Mouse (Mus musculus) midbrain, embryonic 11.5 days (tissue): ENCODE measurements at regions not wholly inside any gene's neighbourhood (a gene's known extent, or its start where the extent isn't known, plus 50 kb on each side); places are given as distances from the start of the nearest gene placed in this dataset.
A peak's percentile ranks its signal among the peaks of the same experiment; 100 is the strongest.

Experiments
- ATAC-seq: fragments of 200-750 bp; cut with Nextera tagmentation; 2 replicates; pipeline ENCODE4 v1.8.0; 2017; ENCODE audit warnings: moderate TSS enrichment, moderate library complexity; ENCODE audit not compliant: low FRiP score
- DNase-seq: peaks from one replicate; pipeline ENCODE4 v3.0.0; 2015; ENCODE audit warnings: low spot score; ENCODE audit errors: missing footprints
- H3K27ac ChIP-seq: fragments of 300-500 bp; sonication (generic); 2 replicates; pipeline ENCODE4 v1.5.1; 2014; ENCODE audit warnings: low read depth, low read length
- H3K27me3 ChIP-seq: fragments of 300-500 bp; sonication (generic); 2 replicates; pipeline ENCODE4 v1.6.1; 2014; ENCODE audit warnings: mild to moderate bottlenecking, low read length, moderate library complexity, mixed read lengths; ENCODE audit not compliant: control insufficient read depth, insufficient read depth
- H3K36me3 ChIP-seq: fragments of 300-500 bp; sonication (generic); 2 replicates; pipeline ENCODE4 v1.6.1; 2014; ENCODE audit warnings: mild to moderate bottlenecking, low read length, moderate library complexity, mixed read lengths; ENCODE audit not compliant: control insufficient read depth, insufficient read depth
- H3K4me1 ChIP-seq: fragments of 300-500 bp; sonication (generic); 2 replicates; pipeline ENCODE4 v1.6.1; 2014; ENCODE audit warnings: low read length; ENCODE audit not compliant: control insufficient read depth, insufficient read depth
- H3K4me2 ChIP-seq: fragments of 300-500 bp; sonication (generic); 2 replicates; pipeline ENCODE4 v1.6.1; 2014; ENCODE audit warnings: mild to moderate bottlenecking, moderate library complexity
- H3K4me3 ChIP-seq: fragments of 300-500 bp; sonication (generic); 2 replicates; pipeline ENCODE4 v1.5.1; 2014; ENCODE audit warnings: low read depth, low read length
- H3K9ac ChIP-seq: fragments of 300-500 bp; sonication (generic); 2 replicates; pipeline ENCODE4 v1.6.1; 2014; ENCODE audit warnings: low read length
- H3K9me3 ChIP-seq: fragments of 300-500 bp; sonication (generic); 2 replicates; pipeline ENCODE4 v1.6.1; 2016; ENCODE audit warnings: low read length; ENCODE audit not compliant: control insufficient read depth
- WGBS: fragments of 180-500 bp; shearing (Covaris S2); extraction: QIAGEN DNeasy Blood & Tissue Kit; methylation state at CpG from one replicate; pipeline ENCODE4 v1.1.7; 2014; 5-methylcytosine and 5-hydroxymethylcytosine counted together

GRCm38 (mm10) chr10:53852091-53852490 lies 101.2 kb upstream of the Fam184a start:
- H3K9ac ChIP-seq, result no peak overlapping the region
- H3K36me3 ChIP-seq, result no peaks in the 10 kb centered on the region
- 81% methylated on average over 1 of the region's 1 CpGs for WGBS
- H3K4me3 ChIP-seq, result no peak overlapping the region
- DNase-seq (no peak), ATAC-seq (no peak)
- H3K4me2 ChIP-seq, result no peak overlapping the region
- no peaks in the 10 kb centered on the region for H3K4me1 ChIP-seq
- no peaks in the 10 kb centered on the region for H3K27me3 ChIP-seq
- no peak overlapping the region for H3K27ac ChIP-seq
- H3K9me3 ChIP-seq, result no peaks in the 10 kb centered on the region

GRCm38 (mm10) chr10:53850568-53850967 lies 99.6 kb upstream of the Fam184a start:
- no peaks in the 10 kb centered on the region for H3K9me3 ChIP-seq
- no peak overlapping the region for H3K9ac ChIP-seq
- no peaks in the 10 kb centered on the region for H3K27me3 ChIP-seq
- ATAC-seq, result no peak
- no peaks in the 10 kb centered on the region for H3K4me1 ChIP-seq
- H3K36me3 ChIP-seq, result no peaks in the 10 kb centered on the region
- no peak overlapping the region for H3K4me2 ChIP-seq
- no peak overlapping the region for H3K4me3 ChIP-seq
- H3K27ac ChIP-seq, result no peak overlapping the region
- WGBS, result 80% methylated on average over 4 of the region's 4 CpGs
- DNase-seq, result no peak

DNA sequence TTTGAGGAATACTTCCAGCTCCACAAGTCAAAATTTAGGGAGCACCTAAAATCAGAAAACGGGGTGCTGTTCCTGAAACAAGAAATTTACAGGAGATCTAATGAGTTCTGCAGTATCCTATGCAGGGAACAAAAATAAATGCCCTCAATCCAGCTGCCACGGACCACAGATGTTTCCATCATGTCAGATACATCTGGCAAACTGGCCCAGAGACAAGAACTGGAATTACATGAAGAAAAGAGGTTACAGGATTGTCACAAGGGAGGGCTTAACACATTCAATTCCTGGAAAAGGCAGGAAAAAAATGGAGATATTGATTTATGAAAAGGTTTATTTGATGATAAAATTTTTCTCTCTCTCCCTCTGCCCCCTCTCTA lies 62.3 kb upstream of the Fam184a start:
- Histone ChIP-seq H3K4me2 (no peak overlapping the region), H3K27me3 (no peaks in the 10 kb centered on the region), H3K9ac (no peak overlapping the region), H3K36me3 (no peaks in the 10 kb centered on the region), H3K9me3 (no peaks in the 10 kb centered on the region), H3K4me1 (no peaks in the 10 kb centered on the region; the same call in 1 of the 2 replicates), H3K4me3 (no peak overlapping the region), H3K27ac (no peak overlapping the region)
- DNase-seq (no peak), ATAC-seq (no peak)
- 83% methylated on average over 2 of the region's 2 CpGs for WGBS

DNA sequence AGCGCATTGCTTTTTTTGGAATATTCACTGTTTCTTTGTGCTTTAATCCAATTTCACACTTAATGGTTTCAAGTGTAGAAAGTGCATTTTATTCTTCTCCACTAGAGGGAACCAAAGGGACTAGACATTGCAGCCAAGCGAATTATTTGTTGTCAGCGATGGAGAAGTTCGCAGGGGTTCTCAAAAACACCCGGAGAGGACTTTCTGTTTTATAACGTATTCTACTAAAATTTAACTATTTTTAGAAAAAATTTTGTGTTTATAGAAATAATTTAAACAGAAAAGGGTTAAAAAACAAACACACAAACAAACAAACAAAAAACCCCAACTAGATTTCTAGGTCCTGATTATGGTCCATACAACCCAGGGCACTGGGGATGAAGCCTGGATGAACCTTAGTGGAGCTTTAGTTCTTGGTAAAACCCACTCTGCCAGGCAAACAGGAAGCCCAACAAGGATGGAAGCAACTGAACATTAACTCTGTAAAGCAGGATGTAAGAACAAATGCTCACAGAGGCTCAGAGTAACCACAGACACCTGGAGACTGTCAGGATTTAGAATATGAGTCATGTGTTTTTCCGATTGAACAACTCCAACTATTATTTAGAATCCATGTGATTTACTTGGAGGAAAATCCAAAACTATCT lies 61.8 kb upstream of the Fam184a start:
- H3K9ac ChIP-seq, result no peak overlapping the region
- H3K27ac ChIP-seq, result no peak overlapping the region
- no peaks in the 10 kb centered on the region; the same call in 1 of the 2 replicates for H3K4me1 ChIP-seq
- H3K36me3 ChIP-seq, result no peaks in the 10 kb centered on the region
- ATAC-seq (peak; percentile 55; the same call in 1 of the 2 replicates), DNase-seq (peak; percentile 89)
- H3K27me3 ChIP-seq, result no peaks in the 10 kb centered on the region
- H3K4me3 ChIP-seq, result no peak overlapping the region
- WGBS, result 43% methylated on average over 7 of the region's 7 CpGs
- no peak overlapping the region for H3K4me2 ChIP-seq
- H3K9me3 ChIP-seq, result no peaks in the 10 kb centered on the region

DNA sequence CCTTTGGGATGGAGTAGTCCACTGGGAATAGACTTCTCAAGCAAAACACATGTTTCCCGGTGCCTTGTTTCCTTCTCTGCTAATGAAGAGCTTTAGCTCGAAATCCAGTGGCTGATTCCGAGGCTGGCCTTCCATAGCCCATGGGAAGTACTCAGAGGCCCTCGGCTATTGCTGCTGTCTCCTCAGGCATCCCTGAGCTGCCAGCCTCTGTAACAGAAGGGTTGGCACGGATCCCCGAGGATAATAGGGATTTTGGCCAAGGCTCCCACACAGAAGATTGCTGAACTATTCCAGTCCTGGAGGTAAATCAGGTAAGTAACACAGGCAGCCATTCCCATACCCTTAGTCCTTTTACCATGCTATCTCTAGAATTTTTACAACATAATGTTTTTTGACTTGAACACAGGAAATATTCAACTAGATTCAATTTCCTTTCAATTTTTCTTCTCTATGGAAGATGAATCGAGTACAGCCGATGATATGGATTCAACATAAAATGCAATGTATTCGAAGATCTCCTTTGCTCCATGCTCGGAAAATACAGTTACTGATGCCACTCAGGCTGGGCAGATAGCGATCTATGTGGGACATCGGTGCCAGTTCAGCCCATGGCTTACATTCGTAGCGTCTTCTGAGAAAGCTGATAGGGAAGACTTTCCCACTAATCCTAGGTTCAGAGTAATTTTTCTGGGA lies 61.1 kb upstream of the Fam184a start:
- Histone ChIP-seq H3K4me3 (no peak overlapping the region), H3K4me1 (no peaks in the 10 kb centered on the region; the same call in 1 of the 2 replicates), H3K36me3 (no peaks in the 10 kb centered on the region), H3K9ac (no peak overlapping the region), H3K27me3 (no peaks in the 10 kb centered on the region), H3K4me2 (no peak overlapping the region), H3K9me3 (no peaks in the 10 kb centered on the region), H3K27ac (no peak overlapping the region)
- DNase-seq (no peak), ATAC-seq (no peak)
- WGBS, result 76% methylated on average over 14 of the region's 14 CpGs

DNA sequence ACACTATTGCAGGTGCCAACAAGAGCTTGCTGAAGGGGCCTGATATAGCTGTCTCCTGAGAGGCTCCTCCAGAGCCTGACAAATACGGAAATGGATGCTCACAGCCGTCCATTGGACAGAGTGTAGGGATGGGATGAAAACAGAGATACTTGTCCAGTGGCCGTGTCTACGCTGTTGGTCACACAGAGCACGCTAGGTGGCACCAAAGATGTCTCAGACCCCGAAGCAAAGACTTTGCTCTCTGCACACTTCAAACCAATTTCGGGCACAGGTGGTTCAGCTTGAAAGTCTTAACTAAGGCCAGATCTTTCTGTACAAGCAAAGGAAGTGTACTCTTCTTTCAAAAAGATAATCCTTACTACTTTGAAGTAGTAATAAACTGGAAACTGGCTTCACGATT lies 55.8 kb upstream of the Fam184a start:
- Histone ChIP-seq H3K4me3 (no peak overlapping the region), H3K9ac (no peak overlapping the region), H3K4me1 (no peaks in the 10 kb centered on the region), H3K36me3 (no peaks in the 10 kb centered on the region), H3K27me3 (no peaks in the 10 kb centered on the region), H3K9me3 (no peaks in the 10 kb centered on the region), H3K4me2 (no peak overlapping the region), H3K27ac (no peak overlapping the region)
- DNase-seq, result no peak
- 64% methylated on average over 8 of the region's 8 CpGs for WGBS
- no peak for ATAC-seq

DNA sequence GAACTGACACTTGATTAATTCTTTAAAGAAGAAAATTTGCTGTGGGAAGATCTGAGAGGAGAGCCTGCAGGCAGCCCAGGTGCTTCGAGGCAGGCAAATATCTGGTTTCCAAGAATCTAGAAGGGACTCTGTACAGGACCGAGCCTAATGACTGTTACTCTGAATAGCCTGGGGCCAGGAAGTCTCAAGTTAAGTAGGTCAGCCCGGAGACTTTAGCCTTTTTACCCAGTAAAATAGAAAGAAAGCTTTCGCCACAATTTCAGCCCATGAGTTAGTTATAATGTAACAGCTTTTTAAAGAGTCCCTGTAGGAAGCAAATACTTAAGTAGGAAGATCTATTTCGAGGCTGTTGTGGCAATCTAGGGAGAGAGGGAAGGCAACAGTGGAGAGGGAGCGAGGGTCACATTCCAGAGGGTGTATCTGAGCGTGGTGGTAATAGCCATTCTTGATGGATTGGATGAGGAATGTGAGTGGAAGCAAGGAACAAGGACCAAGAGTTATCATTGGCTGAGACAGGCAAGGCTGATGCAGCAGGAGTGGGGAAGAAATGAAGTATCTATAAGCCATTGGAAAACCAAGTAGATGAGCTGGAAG lies 50.2 kb upstream of the Fam184a start:
- DNase-seq (no peak), ATAC-seq (no peak)
- Histone ChIP-seq H3K36me3 (no peaks in the 10 kb centered on the region), H3K27ac (no peak overlapping the region), H3K9ac (no peak overlapping the region), H3K4me3 (no peak overlapping the region), H3K9me3 (no peaks in the 10 kb centered on the region), H3K4me2 (no peak overlapping the region), H3K27me3 (no peaks in the 10 kb centered on the region), H3K4me1 (no peaks in the 10 kb centered on the region)
- WGBS, result 77% methylated on average over 7 of the region's 7 CpGs
